25 mouse cellular contexts compared by ENCODE assay signal in the genomic region with DNA sequence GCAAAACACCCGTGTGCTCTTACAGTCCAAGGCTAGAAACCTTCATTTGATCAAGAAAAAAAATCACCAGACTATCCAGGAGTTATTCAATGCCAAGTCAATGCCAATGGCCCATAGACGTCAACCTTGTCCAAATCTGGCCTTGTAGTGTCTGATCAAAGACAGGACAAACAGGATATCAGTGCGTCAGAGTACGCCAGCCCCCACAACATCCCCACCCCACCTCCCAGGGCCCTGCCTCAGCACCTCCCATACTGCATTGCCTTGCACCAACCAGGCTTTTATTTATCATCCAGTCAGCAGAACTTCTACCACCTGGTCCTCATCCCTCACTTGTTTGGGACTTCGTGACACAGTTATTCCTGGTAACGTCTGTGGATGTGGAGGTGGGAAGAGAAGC. TPM values are rescaled to one million over a fixed set of nuclear protein-coding genes. Genes with fewer than 3 reads are reported as not detected.
"Had no signal": no experiment of that assay in that cellular context is flagged by ENCODE, and none has a peak within 500 bp of the region (broad histone marks: within the 10 kb centered on the region; RNA-seq: fewer than 3 reads in every experiment).

No protein-coding gene starts in this region.

- H3K4me1 ChIP-seq: midbrain, embryonic 10.5 days; midbrain, embryonic 12.5 days; neural tube, embryonic 13.5 days; neural tube, embryonic 15.5 days had no signal

- H3K9ac ChIP-seq: lung, embryonic 14.5 days; midbrain, embryonic 12.5 days; neural tube, embryonic 13.5 days; neural tube, embryonic 15.5 days had no signal

- ATAC-seq: midbrain, embryonic 16.5 days had no signal

- H3K4me2 ChIP-seq: lung, embryonic 14.5 days; midbrain, embryonic 12.5 days; neural tube, embryonic 13.5 days; neural tube, embryonic 15.5 days had no signal

- DNase-seq: lung, embryonic 14.5 days; lung, postnatal 10 days; lung, postnatal 4 days; midbrain, embryonic 14.5 days; retina, postnatal 1 day; right cerebral cortex, adult 18-20 months; right cerebral cortex, postnatal 25 days; right cerebral cortex, postnatal 4 days; spleen, adult 18-20 months; thymus, adult 18-20 months; thymus, postnatal 14 days; thymus, postnatal 36 days had no signal

- H3K4me3 ChIP-seq: midbrain, embryonic 10.5 days; midbrain, embryonic 12.5 days; myocyte; neural tube, embryonic 13.5 days; neural tube, embryonic 15.5 days had no signal

- H3K27me3 ChIP-seq: midbrain, embryonic 12.5 days; neural tube, embryonic 15.5 days had no signal

- H3K27ac ChIP-seq: midbrain, embryonic 10.5 days; midbrain, embryonic 12.5 days; neural tube, embryonic 13.5 days; neural tube, embryonic 15.5 days had no signal

- H3K36me3 ChIP-seq: midbrain, embryonic 10.5 days; midbrain, embryonic 12.5 days; neural tube, embryonic 13.5 days; neural tube, embryonic 15.5 days had no signal

- H3K9me3 ChIP-seq: midbrain, embryonic 10.5 days; midbrain, embryonic 12.5 days; neural tube, embryonic 13.5 days; neural tube, embryonic 15.5 days had no signal

RNA-seq across cellular contexts. Expression of gene Slc6a5, which starts 14.7 kb away (rescaled TPM):
- total RNA-seq: megakaryocyte, adult 5-6 weeks; megakaryocyte-erythroid progenitor cell, adult 5-6 weeks had no signal
- polyA plus RNA-seq: lung, embryonic 14.5 days; lung, embryonic 16.5 days; midbrain, embryonic 10.5 days; myocyte; small intestine, adult 2 months; stomach, embryonic 14.5 days; stomach, embryonic 16.5 days; thymus, postnatal 0 days had no signal
